Mouse (Mus musculus): ENCODE data around the gene Grin2c.

Gene Grin2c

GRCm38 (mm10) chr11:115283891-115284620 is 17.0 kb upstream of the Grin2c start:
- no peak for DNase-seq (ENCODE audit: low spot score in 2 of 2)

- DNase-seq (ENCODE audit: low spot score in 2 of 2), result no peak
These were observed 16.4 kb upstream of the Grin2c start for GRCm38 (mm10) chr11:115283486-115283765.

- no peak for DNase-seq (ENCODE audit: low spot score in 2 of 2)
These were observed 15.9 kb upstream of the Grin2c start for GRCm38 (mm10) chr11:115282723-115283485.

GRCm38 (mm10) chr11:115282295-115282694 is 15.3 kb upstream of the Grin2c start:
- no peak for DNase-seq (ENCODE audit: low spot score in 2 of 2)

- no peak for DNase-seq (ENCODE audit: low spot score in 2 of 2)
These were observed 12.7 kb upstream of the Grin2c start for GRCm38 (mm10) chr11:115279726-115280125.

- DNase-seq (ENCODE audit: low spot score in 2 of 2), result no peak
These were observed 11.1 kb upstream of the Grin2c start for GRCm38 (mm10) chr11:115278176-115278575.

- DNase-seq (ENCODE audit: low spot score in 2 of 2), result no peak
These were observed 10.5 kb upstream of the Grin2c start for GRCm38 (mm10) chr11:115277604-115277975.

GRCm38 (mm10) chr11:115276780-115277603 is 9.9 kb upstream of the Grin2c start, which contains the start of gene Fdxr:
Gene Fdxr (minus strand): TSS chr11:115277050.
- DNase-seq (ENCODE audit: low spot score in 2 of 2), result peak; percentile 99 to 100

GRCm38 (mm10) chr11:115275954-115276353 is 8.9 kb upstream of the Grin2c start:
- DNase-seq (ENCODE audit: low spot score in 2 of 2), result no peak

- no peak for DNase-seq (ENCODE audit: low spot score in 2 of 2)
These were observed 8.5 kb upstream of the Grin2c start for GRCm38 (mm10) chr11:115275509-115275908.

GRCm38 (mm10) chr11:115274771-115275170 is 7.7 kb upstream of the Grin2c start:
- no peak for DNase-seq (ENCODE audit: low spot score in 2 of 2)

- no peak for DNase-seq (ENCODE audit: low spot score in 2 of 2)
These were observed 7.1 kb upstream of the Grin2c start for GRCm38 (mm10) chr11:115274178-115274577.

- no peak for DNase-seq (ENCODE audit: low spot score in 2 of 2)
These were observed 6.7 kb upstream of the Grin2c start for GRCm38 (mm10) chr11:115273735-115274134.

GRCm38 (mm10) chr11:115272894-115273498 is 6.0 kb upstream of the Grin2c start:
- DNase-seq (ENCODE audit: low spot score in 2 of 2), result no peak

- DNase-seq (ENCODE audit: low spot score in 2 of 2), result no peak
These were observed 4.4 kb upstream of the Grin2c start for GRCm38 (mm10) chr11:115271481-115271880.

- no peak for DNase-seq (ENCODE audit: low spot score in 2 of 2)
These were observed 4.0 kb upstream of the Grin2c start for GRCm38 (mm10) chr11:115271052-115271451.

GRCm38 (mm10) chr11:115270148-115270861 is 3.3 kb upstream of the Grin2c start:
- peak; percentile 22 to 24 for DNase-seq (ENCODE audit: low spot score in 2 of 2)

GRCm38 (mm10) chr11:115269330-115270066 is 2.5 kb upstream of the Grin2c start:
- DNase-seq (ENCODE audit: low spot score in 2 of 2), result no peak

- DNase-seq (ENCODE audit: low spot score in 2 of 2), result no peak
These were observed 915 bp upstream of the Grin2c start for GRCm38 (mm10) chr11:115267958-115268357.

GRCm38 (mm10) chr11:115266400-115266778 is 654 bp downstream of the Grin2c start:
- DNase-seq (ENCODE audit: low spot score in 2 of 2), result no peak
